9 mouse cellular contexts compared by ENCODE assay signal in the genomic region with DNA sequence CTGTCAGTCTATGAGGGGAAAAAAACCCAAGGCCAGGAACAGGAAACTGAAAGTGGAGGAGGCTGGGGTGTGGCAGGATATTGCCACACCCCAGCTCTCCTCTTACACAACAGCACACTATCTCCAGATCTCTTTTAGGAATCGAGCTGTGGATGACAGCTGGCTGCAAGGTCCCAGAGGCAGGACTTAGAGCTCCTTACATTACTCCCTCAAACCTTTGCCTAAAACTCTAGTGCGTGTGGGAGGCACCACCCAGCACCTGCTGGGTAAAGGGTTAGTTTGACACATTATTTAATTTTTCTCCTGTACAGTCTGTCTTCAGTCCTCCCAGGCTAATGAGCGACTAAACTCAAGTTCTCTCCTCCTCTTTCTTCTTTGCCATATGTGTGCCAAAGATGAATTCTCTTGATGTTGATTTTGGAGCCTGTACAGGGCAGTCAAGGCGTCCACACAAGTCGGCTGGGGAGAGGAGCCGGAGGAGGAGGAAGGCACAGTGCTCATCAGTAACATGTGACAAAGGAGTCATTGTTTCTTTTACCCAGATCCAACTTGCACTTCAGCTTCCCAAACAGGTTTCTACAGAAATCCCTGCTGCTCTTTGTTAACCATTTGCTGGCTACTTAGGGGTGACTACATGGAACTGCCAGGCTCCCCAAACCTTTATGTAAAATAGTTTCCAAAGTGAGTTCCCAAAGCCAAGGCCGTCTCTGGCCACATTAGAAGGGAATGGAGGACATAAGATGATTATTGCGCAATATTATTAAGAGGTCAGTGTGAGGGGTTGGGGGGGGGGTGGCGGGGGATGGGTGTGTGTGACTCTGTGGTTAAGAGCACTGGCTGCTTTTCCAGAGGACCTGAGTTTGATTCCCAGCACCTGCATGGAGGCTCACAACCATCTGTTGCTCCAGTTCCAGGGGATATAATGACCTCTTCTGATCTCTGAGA. TPM values are rescaled to one million over a fixed set of nuclear protein-coding genes. Genes with fewer than 3 reads are reported as not detected.
DNase-seq lines count a peak whose midpoint lies in the region; ATAC-seq and TF ChIP-seq lines count a peak whose summit lies in the region.
"Had no signal": no experiment of that assay in that cellular context is flagged by ENCODE, and none has a peak within 500 bp of the region (broad histone marks: within the 10 kb centered on the region; RNA-seq: fewer than 3 reads in every experiment).

No protein-coding gene starts in this region.

- no peaks in the 10 kb centered on the region for H3K9me3 ChIP-seq in midbrain, embryonic 11.5 days (ENCODE audit: control insufficient read depth, low read length)
- H3K9me3 ChIP-seq in midbrain, embryonic 15.5 days: no peaks in the 10 kb centered on the region
- no peaks in the 10 kb centered on the region for H3K9me3 ChIP-seq in intestine, embryonic 15.5 days
- no peaks in the 10 kb centered on the region; the same call in 1 of the 2 replicates for H3K9me3 ChIP-seq in lung, embryonic 16.5 days (ENCODE audit: control insufficient read depth, low read length)

- no peak overlapping the region for H3K9ac ChIP-seq in midbrain, embryonic 11.5 days (ENCODE audit: low read length)
- no peak overlapping the region for H3K9ac ChIP-seq in midbrain, embryonic 15.5 days
- H3K9ac ChIP-seq in intestine, embryonic 15.5 days: no peak overlapping the region
- no peak overlapping the region for H3K9ac ChIP-seq in lung, embryonic 16.5 days (ENCODE audit: low read length)

- no peak for TF ChIP-seq POLR2A in bone marrow macrophage, adult 2 months (IDR thresholded peaks at IDR 0.05; ENCODE audit: borderline replicate concordance, low read depth, low read length)

- WGBS in midbrain, embryonic 11.5 days: 76% methylated on average over 9 of the region's 9 CpGs
- 72% methylated on average over 9 of the region's 9 CpGs for WGBS in midbrain, embryonic 15.5 days
- WGBS in intestine, embryonic 15.5 days: 56% methylated on average over 9 of the region's 9 CpGs
- WGBS in lung, embryonic 16.5 days: 40% methylated on average over 9 of the region's 9 CpGs

- H3K4me2 ChIP-seq in midbrain, embryonic 11.5 days: no peak overlapping the region
- no peak overlapping the region for H3K4me2 ChIP-seq in midbrain, embryonic 15.5 days
- H3K4me2 ChIP-seq in intestine, embryonic 15.5 days (replicated peaks): no peak overlapping the region
- H3K4me2 ChIP-seq in lung, embryonic 16.5 days (ENCODE audit: low read depth, low read length): 0 out of 2 replicates have a peak overlapping the region, but pooled peaks have one; percentile 14

- no peak overlapping the region for H3K4me3 ChIP-seq in midbrain, embryonic 11.5 days (ENCODE audit: low read depth, low read length)
- no peak overlapping the region for H3K4me3 ChIP-seq in midbrain, embryonic 15.5 days
- H3K4me3 ChIP-seq in bone marrow macrophage, adult 2 months (ENCODE audit: insufficient read depth, low read length): peak overlapping the region; percentile 39
- no peak overlapping the region for H3K4me3 ChIP-seq in intestine, embryonic 15.5 days (replicated peaks)
- H3K4me3 ChIP-seq in lung, embryonic 16.5 days (ENCODE audit: low read length): no peak overlapping the region

- no peak for TF ChIP-seq CTCF in bone marrow macrophage, adult 2 months (IDR thresholded peaks at IDR 0.05; ENCODE audit: low read depth, low read length)

- H3K36me3 ChIP-seq in midbrain, embryonic 11.5 days (ENCODE audit: control insufficient read depth, insufficient read depth, low read length): no peaks in the 10 kb centered on the region
- no peaks in the 10 kb centered on the region for H3K36me3 ChIP-seq in midbrain, embryonic 15.5 days (replicated peaks)
- no peaks in the 10 kb centered on the region for H3K36me3 ChIP-seq in intestine, embryonic 15.5 days
- H3K36me3 ChIP-seq in lung, embryonic 16.5 days (ENCODE audit: control insufficient read depth, insufficient read depth, low read length): no peaks in the 10 kb centered on the region

- H3K27me3 ChIP-seq in midbrain, embryonic 11.5 days (ENCODE audit: control insufficient read depth, insufficient read depth, low read length): no peaks in the 10 kb centered on the region
- no peaks in the 10 kb centered on the region for H3K27me3 ChIP-seq in midbrain, embryonic 15.5 days (replicated peaks)
- H3K27me3 ChIP-seq in intestine, embryonic 15.5 days (replicated peaks): no peaks in the 10 kb centered on the region
- H3K27me3 ChIP-seq in lung, embryonic 16.5 days (ENCODE audit: control insufficient read depth, insufficient read depth, low read depth, low read length): no peaks in the 10 kb centered on the region

- no peaks in the 10 kb centered on the region for H3K4me1 ChIP-seq in midbrain, embryonic 11.5 days (ENCODE audit: control insufficient read depth, insufficient read depth, low read length)
- no peaks in the 10 kb centered on the region for H3K4me1 ChIP-seq in midbrain, embryonic 15.5 days
- H3K4me1 ChIP-seq in bone marrow macrophage, adult 2 months (ENCODE audit: control insufficient read depth, insufficient read depth, low read length): peaks cover 35% of the 10 kb centered on the region
- peaks cover 3% of the 10 kb centered on the region; the same call in 1 of the 2 replicates for H3K4me1 ChIP-seq in intestine, embryonic 15.5 days (replicated peaks)
- H3K4me1 ChIP-seq in lung, embryonic 16.5 days (replicated peaks; ENCODE audit: control insufficient read depth, insufficient read depth, low read length): peaks cover 11% of the 10 kb centered on the region

- H3K27ac ChIP-seq in midbrain, embryonic 11.5 days (ENCODE audit: low read depth, low read length): no peak overlapping the region
- H3K27ac ChIP-seq in midbrain, embryonic 15.5 days: no peak overlapping the region
- peak overlapping the region; percentile 98 for H3K27ac ChIP-seq in bone marrow macrophage, adult 2 months (ENCODE audit: insufficient read depth, low read depth, low read length)
- 0 out of 2 replicates have a peak overlapping the region, but pooled peaks have one; percentile 4 for H3K27ac ChIP-seq in intestine, embryonic 15.5 days
- peak overlapping the region; percentile 78 for H3K27ac ChIP-seq in lung, embryonic 16.5 days (ENCODE audit: low read length)

- ATAC-seq in midbrain, embryonic 11.5 days (ENCODE audit: low FRiP score): no peak
- no peak for ATAC-seq in midbrain, embryonic 15.5 days (replicated peaks)
- peak; percentile 67; the same call in 1 of the 2 replicates for ATAC-seq in intestine, embryonic 15.5 days
- ATAC-seq in lung, embryonic 16.5 days (ENCODE audit: low read depth): peak; percentile 73

- DNase-seq in midbrain, embryonic 11.5 days (ENCODE audit: low spot score, missing footprints): peak; percentile 61
- DNase-seq in cerebellum, postnatal 25 days: no peak
- no peak for DNase-seq in cerebellum, adult 11-12 months
- no peak for DNase-seq in urinary bladder, adult 2 months (ENCODE audit: low spot score)

RNA-seq across cellular contexts. Expression of gene H2-T24, which starts 3.6 kb away (rescaled TPM):
- polyA plus RNA-seq in midbrain, embryonic 11.5 days (2014; fragmentation: Nextera tagmentation; extraction: Ambion mirVana): 3.1 TPM in 2 replicates
- 8.4 and 10.0 TPM in 2 replicates for polyA plus RNA-seq in midbrain, embryonic 15.5 days (2015; fragmentation: Nextera tagmentation; extraction: Ambion mirVana)
- 52.2 and 56.0 TPM in 2 replicates for polyA plus RNA-seq in bone marrow macrophage, adult 2 months (2012; ENCODE audit: insufficient read depth, insufficient read length, missing spikeins)
- polyA plus RNA-seq in intestine, embryonic 15.5 days (2015; fragmentation: Nextera tagmentation; extraction: Ambion mirVana): 2.0 and 2.8 TPM in 2 replicates
- 2.0 and 2.2 TPM in 2 replicates for polyA plus RNA-seq in lung, embryonic 16.5 days (2015; fragmentation: Nextera tagmentation; extraction: Ambion mirVana)
- 1.5 and 2.0 TPM in 2 replicates for polyA plus RNA-seq in urinary bladder, adult 2 months (2012; rRNA removed)

RNA-seq across cellular contexts. Expression of gene H2-T23, which starts 8.7 kb away (rescaled TPM):
- polyA plus RNA-seq in midbrain, embryonic 11.5 days (2014; fragmentation: Nextera tagmentation; extraction: Ambion mirVana): 3.2 and 3.3 TPM in 2 replicates
- polyA plus RNA-seq in midbrain, embryonic 15.5 days (2015; fragmentation: Nextera tagmentation; extraction: Ambion mirVana): 5.5 and 6.6 TPM in 2 replicates
- polyA plus RNA-seq in bone marrow macrophage, adult 2 months (2012; ENCODE audit: insufficient read depth, insufficient read length, missing spikeins): 351 and 364 TPM in 2 replicates
- 9.3 and 14.2 TPM in 2 replicates for polyA plus RNA-seq in intestine, embryonic 15.5 days (2015; fragmentation: Nextera tagmentation; extraction: Ambion mirVana)
- 7.2 and 11.7 TPM in 2 replicates for polyA plus RNA-seq in lung, embryonic 16.5 days (2015; fragmentation: Nextera tagmentation; extraction: Ambion mirVana)
- 189 and 190 TPM in 2 replicates for polyA plus RNA-seq in urinary bladder, adult 2 months (2012; rRNA removed)

RNA-seq across cellular contexts. Expression of gene H2-T22, which starts 18.6 kb away (rescaled TPM):
- polyA plus RNA-seq in midbrain, embryonic 11.5 days (2014; fragmentation: Nextera tagmentation; extraction: Ambion mirVana): 7.3 and 7.6 TPM in 2 replicates
- polyA plus RNA-seq in midbrain, embryonic 15.5 days (2015; fragmentation: Nextera tagmentation; extraction: Ambion mirVana): 6.0 and 7.2 TPM in 2 replicates
- 89.0 and 112 TPM in 2 replicates for polyA plus RNA-seq in bone marrow macrophage, adult 2 months (2012; ENCODE audit: insufficient read depth, insufficient read length, missing spikeins)
- 13.3 and 13.9 TPM in 2 replicates for polyA plus RNA-seq in intestine, embryonic 15.5 days (2015; fragmentation: Nextera tagmentation; extraction: Ambion mirVana)
- 18.8 and 19.4 TPM in 2 replicates for polyA plus RNA-seq in lung, embryonic 16.5 days (2015; fragmentation: Nextera tagmentation; extraction: Ambion mirVana)
- polyA plus RNA-seq in urinary bladder, adult 2 months (2012; rRNA removed): 66.8 and 76.7 TPM in 2 replicates

RNA-seq across cellular contexts. Expression of gene Gm6034, which starts 18.8 kb away (rescaled TPM):
- not detected in 2 replicates for polyA plus RNA-seq in midbrain, embryonic 11.5 days (2014; fragmentation: Nextera tagmentation; extraction: Ambion mirVana)
- polyA plus RNA-seq in midbrain, embryonic 15.5 days (2015; fragmentation: Nextera tagmentation; extraction: Ambion mirVana): not detected in 2 replicates
- 0.72 TPM in 1 of 2 replicates, not detected in the other for polyA plus RNA-seq in bone marrow macrophage, adult 2 months (2012; ENCODE audit: insufficient read depth, insufficient read length, missing spikeins)
- polyA plus RNA-seq in intestine, embryonic 15.5 days (2015; fragmentation: Nextera tagmentation; extraction: Ambion mirVana): 0.11 and 0.25 TPM in 2 replicates
- not detected in 2 replicates for polyA plus RNA-seq in lung, embryonic 16.5 days (2015; fragmentation: Nextera tagmentation; extraction: Ambion mirVana)
- polyA plus RNA-seq in urinary bladder, adult 2 months (2012; rRNA removed): 0.06 TPM in 1 of 2 replicates, not detected in the other
- polyA plus RNA-seq: neural tube, embryonic 14.5 days had no signal

RNA-seq across cellular contexts. Expression of gene Gm11127, which starts 34.2 kb away (rescaled TPM):
- polyA plus RNA-seq in midbrain, embryonic 11.5 days (2014; fragmentation: Nextera tagmentation; extraction: Ambion mirVana): not detected in 2 replicates
- polyA plus RNA-seq in midbrain, embryonic 15.5 days (2015; fragmentation: Nextera tagmentation; extraction: Ambion mirVana): not detected in 2 replicates
- polyA plus RNA-seq in bone marrow macrophage, adult 2 months (2012; ENCODE audit: insufficient read depth, insufficient read length, missing spikeins): not detected in 2 replicates
- 3.3 and 3.5 TPM in 2 replicates for polyA plus RNA-seq in intestine, embryonic 15.5 days (2015; fragmentation: Nextera tagmentation; extraction: Ambion mirVana)
- polyA plus RNA-seq in lung, embryonic 16.5 days (2015; fragmentation: Nextera tagmentation; extraction: Ambion mirVana): not detected in 2 replicates
- polyA plus RNA-seq in urinary bladder, adult 2 months (2012; rRNA removed): 0.09 and 0.14 TPM in 2 replicates
- polyA plus RNA-seq: neural tube, embryonic 14.5 days had no signal

Comparison
In these comparisons a context has a peak if more than half of its experiments do, and no peak if none do; other contexts are left out.
1. ATAC-seq: peak in intestine, embryonic 15.5 days (single experiment) and lung, embryonic 16.5 days (single experiment); none in midbrain, embryonic 11.5 days (single experiment) and midbrain, embryonic 15.5 days (single experiment).
2. H3K27ac ChIP-seq: peak in bone marrow macrophage, adult 2 months (single experiment), intestine, embryonic 15.5 days (single experiment) and lung, embryonic 16.5 days (single experiment); none in midbrain, embryonic 11.5 days (single experiment) and midbrain, embryonic 15.5 days (single experiment).
3. RNA of gene H2-T23, which starts 8.7 kb away (polyA plus RNA-seq): 351 to 364 TPM in bone marrow macrophage, adult 2 months and 189 to 190 TPM in urinary bladder, adult 2 months; 9.3 to 14.2 TPM in intestine, embryonic 15.5 days, 7.2 to 11.7 TPM in lung, embryonic 16.5 days, 5.5 to 6.6 TPM in midbrain, embryonic 15.5 days and 3.2 to 3.3 TPM in midbrain, embryonic 11.5 days; every median in the first group is over 10 times any median in the second.